Mouse (Mus musculus): Measurements from ENCODE around the gene Vps37d. TPM values are rescaled to one million over a fixed set of nuclear protein-coding genes. Genes with fewer than 3 reads are reported as not detected.

The Vps37d gene
- total RNA-seq, 2 experiments from 2014 or later: not detected

- ATAC-seq (replicated peaks; ENCODE audit: low FRiP score, poor library complexity, severe bottlenecking): no peak
Measured at GRCm38 (mm10) chr5:135035608-135036359, 42.3 kb downstream of the Vps37d start.

DNA sequence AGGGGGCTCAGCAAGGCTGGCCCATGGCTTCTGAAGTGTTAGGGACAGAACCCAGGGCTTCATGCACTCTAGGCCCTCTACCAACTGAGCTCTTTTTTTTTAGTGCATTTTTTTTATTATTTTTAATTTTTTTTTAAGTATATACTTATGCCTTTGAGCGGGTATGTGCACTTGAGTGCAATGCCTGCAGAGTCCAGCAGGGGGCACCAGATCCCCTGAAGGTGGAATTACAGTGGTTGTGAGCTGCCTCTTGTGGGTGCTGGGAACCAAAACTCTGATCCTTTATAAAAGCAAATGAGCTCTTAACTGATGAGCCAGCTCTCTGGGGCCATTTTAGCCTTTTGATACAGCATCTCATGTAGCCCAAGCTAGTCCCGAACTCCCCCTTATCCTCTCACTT, 43.5 kb downstream of the Vps37d start:
- ATAC-seq (replicated peaks; ENCODE audit: low FRiP score, poor library complexity, severe bottlenecking): 0 out of 2 replicates have a peak, but pooled peaks have one; percentile 29

DNA sequence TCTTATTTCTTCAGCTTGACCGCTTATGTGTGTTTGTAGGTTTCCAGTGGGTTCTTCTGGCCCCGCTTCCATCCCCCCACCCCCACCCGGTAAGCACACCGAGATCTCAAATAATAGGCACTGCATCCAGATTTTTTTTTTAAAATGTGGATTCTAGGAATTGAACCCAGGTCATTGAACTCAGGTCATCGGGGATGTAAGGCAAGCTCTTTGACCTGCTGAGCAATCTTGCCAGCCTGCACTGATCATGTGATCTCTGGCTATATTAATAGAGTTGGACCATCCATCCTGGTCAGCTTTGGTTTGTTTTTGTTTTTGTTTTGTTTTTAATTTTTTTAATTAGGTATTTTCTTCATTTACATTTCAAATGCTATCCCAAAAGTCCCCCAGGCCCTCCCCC, 45.5 kb downstream of the Vps37d start:
- no peak for ATAC-seq (replicated peaks; ENCODE audit: low FRiP score, poor library complexity, severe bottlenecking)

GRCm38 (mm10) chr5:135029007-135029854, 48.8 kb downstream of the Vps37d start:
- no peak for ATAC-seq (replicated peaks; ENCODE audit: low FRiP score, poor library complexity, severe bottlenecking)

- no peak for ATAC-seq (replicated peaks; ENCODE audit: low FRiP score, poor library complexity, severe bottlenecking)
Measured at GRCm38 (mm10) chr5:135025899-135026298, 52.2 kb downstream of the Vps37d start.

- ATAC-seq (replicated peaks; ENCODE audit: low FRiP score, poor library complexity, severe bottlenecking): no peak
Measured at GRCm38 (mm10) chr5:135024665-135025224, 53.3 kb downstream of the Vps37d start.

- ATAC-seq (replicated peaks; ENCODE audit: low FRiP score, poor library complexity, severe bottlenecking): no peak
Measured at GRCm38 (mm10) chr5:135023344-135024173, 54.5 kb downstream of the Vps37d start, which contains the start of gene Stx1a. Stx1a (plus strand) TSS chr5:135023482.

Other genes starting within 250 kb of the Vps37d start
- gene Tmem270, start 171.5 kb downstream of the Vps37d start, total RNA-seq (2015; ENCODE audit: low replicate concordance): 0.96 TPM in 1 of 2 replicates, not detected in the other
- gene Tmem270, start 171.5 kb downstream of the Vps37d start, total RNA-seq (2017; ENCODE audit: low replicate concordance): not detected in 2 replicates
- gene Cldn13, start 162.7 kb downstream of the Vps37d start, total RNA-seq (2015; ENCODE audit: low replicate concordance): 411 and 506 TPM in 2 replicates
- gene Cldn13, start 162.7 kb downstream of the Vps37d start, total RNA-seq (2017; ENCODE audit: low replicate concordance): 369 and 379 TPM in 2 replicates
- gene Mettl27, start 145.9 kb downstream of the Vps37d start, total RNA-seq (2015; ENCODE audit: low replicate concordance): 70.4 and 120 TPM in 2 replicates
- 62.4 and 85.2 TPM in 2 replicates for gene Mettl27, start 145.9 kb downstream of the Vps37d start, total RNA-seq (2017; ENCODE audit: low replicate concordance)
- not detected in 2 replicates for gene Cldn4, start 131.3 kb downstream of the Vps37d start, total RNA-seq (2015; ENCODE audit: low replicate concordance)
- gene Cldn4, start 131.3 kb downstream of the Vps37d start, total RNA-seq (2017; ENCODE audit: low replicate concordance): not detected in 2 replicates
- gene Cldn3, start 92.1 kb downstream of the Vps37d start, total RNA-seq (2015; ENCODE audit: low replicate concordance): not detected in 2 replicates
- not detected in 2 replicates for gene Cldn3, start 92.1 kb downstream of the Vps37d start, total RNA-seq (2017; ENCODE audit: low replicate concordance)
- gene Abhd11, start 69.1 kb downstream of the Vps37d start, total RNA-seq (2015; ENCODE audit: low replicate concordance): 4.6 and 19.0 TPM in 2 replicates
- 11.6 and 17.5 TPM in 2 replicates for gene Abhd11, start 69.1 kb downstream of the Vps37d start, total RNA-seq (2017; ENCODE audit: low replicate concordance)
- not detected in 2 replicates for gene Stx1a, start 54.8 kb downstream of the Vps37d start, total RNA-seq (2015; ENCODE audit: low replicate concordance)
- gene Stx1a, start 54.8 kb downstream of the Vps37d start, total RNA-seq (2017; ENCODE audit: low replicate concordance): not detected in 2 replicates
- 1.5 and 7.9 TPM in 2 replicates for gene Dnajc30, start 14.1 kb downstream of the Vps37d start, total RNA-seq (2015; ENCODE audit: low replicate concordance)
- gene Dnajc30, start 14.1 kb downstream of the Vps37d start, total RNA-seq (2017; ENCODE audit: low replicate concordance): 2.2 and 4.6 TPM in 2 replicates
- 23.4 and 30.9 TPM in 2 replicates for gene Bud23, start 13.3 kb downstream of the Vps37d start, total RNA-seq (2015; ENCODE audit: low replicate concordance)
- 12.0 and 17.3 TPM in 2 replicates for gene Bud23, start 13.3 kb downstream of the Vps37d start, total RNA-seq (2017; ENCODE audit: low replicate concordance)
- gene Mlxipl, start 11.6 kb upstream of the Vps37d start, total RNA-seq (2015; ENCODE audit: low replicate concordance): not detected in 2 replicates
- gene Mlxipl, start 11.6 kb upstream of the Vps37d start, total RNA-seq (2017; ENCODE audit: low replicate concordance): 0.51 TPM in 1 of 2 replicates, not detected in the other
- gene Tbl2, start 71.4 kb upstream of the Vps37d start, total RNA-seq (2015; ENCODE audit: low replicate concordance): 1.5 and 3.6 TPM in 2 replicates
- 2.8 and 3.7 TPM in 2 replicates for gene Tbl2, start 71.4 kb upstream of the Vps37d start, total RNA-seq (2017; ENCODE audit: low replicate concordance)
- 6.0 and 10.0 TPM in 2 replicates for gene Bcl7b, start 90.0 kb upstream of the Vps37d start, total RNA-seq (2015; ENCODE audit: low replicate concordance)
- 12.9 and 19.2 TPM in 2 replicates for gene Bcl7b, start 90.0 kb upstream of the Vps37d start, total RNA-seq (2017; ENCODE audit: low replicate concordance)
- gene Baz1b, start 109.0 kb upstream of the Vps37d start, total RNA-seq (2015; ENCODE audit: low replicate concordance): 33.4 and 39.8 TPM in 2 replicates
- gene Baz1b, start 109.0 kb upstream of the Vps37d start, total RNA-seq (2017; ENCODE audit: low replicate concordance): 91.2 and 108 TPM in 2 replicates
- not detected in 2 replicates for gene Fzd9, start 173.0 kb upstream of the Vps37d start, total RNA-seq (2015; ENCODE audit: low replicate concordance)
- gene Fzd9, start 173.0 kb upstream of the Vps37d start, total RNA-seq (2017; ENCODE audit: low replicate concordance): not detected in 2 replicates

Measured in erythroblast, adult 5-6 weeks (primary cell).